Mouse (Mus musculus): ENCODE data around the gene Nckap5.

DNA sequence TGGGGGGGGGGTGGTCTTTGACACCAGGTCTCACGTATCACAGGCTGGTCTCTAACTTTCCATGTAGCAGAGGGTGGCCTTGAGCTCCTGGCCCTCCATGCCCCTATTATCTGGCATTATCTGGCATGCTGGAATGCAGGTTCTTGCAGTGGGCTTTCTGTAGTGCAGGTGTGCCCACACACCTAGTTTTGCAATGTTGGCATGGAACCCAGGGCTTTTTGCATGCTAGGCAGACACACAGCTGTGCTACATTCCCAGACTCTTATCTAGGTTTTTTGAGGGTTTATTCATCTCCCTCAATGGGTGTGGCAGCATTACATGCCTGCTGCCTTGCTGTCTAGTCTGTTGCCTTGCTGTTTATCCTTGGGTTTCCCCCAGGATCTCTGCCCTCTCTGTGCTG is 151.3 kb downstream of the Nckap5 start:
- no peak for TF ChIP-seq MAX (IDR thresholded peaks at IDR 0.05; ENCODE audit: low read length)
- no peak for TF ChIP-seq CHD1 (IDR thresholded peaks at IDR 0.05; ENCODE audit: low read depth, low read length)
- no peak for TF ChIP-seq MXI1 (IDR thresholded peaks at IDR 0.05; ENCODE audit: low read depth, low read length)
- no peak for TF ChIP-seq ZNF384 (IDR thresholded peaks at IDR 0.05; ENCODE audit: low read depth, low read length)
- no peak for TF ChIP-seq CTCF (IDR thresholded peaks at IDR 0.05 in 2 of 3, conservative IDR thresholded peaks at IDR 0.05 in 1 of 3; ENCODE audit: control insufficient read depth in 1 of 3, insufficient read depth in 1 of 3, low read depth in 2 of 3, low read length in 3 of 3, poor library complexity in 1 of 3, severe bottlenecking in 1 of 3)
- no peak for TF ChIP-seq ZC3H11A (IDR thresholded peaks at IDR 0.05; ENCODE audit: low read depth, low read length)
- TF ChIP-seq EP300 (IDR thresholded peaks at IDR 0.05; ENCODE audit: low read depth in 1 of 2, low read length in 2 of 2): no peak
- TF ChIP-seq POLR2A (IDR thresholded peaks at IDR 0.05; ENCODE audit: control insufficient read depth in 1 of 2, insufficient read depth in 1 of 2, low read depth in 1 of 2, low read length in 2 of 2, poor library complexity in 1 of 2): no peak

Measured in MEL (cell line).